Mouse (Mus musculus) skeletal muscle tissue, postnatal 0 days (tissue): Measurements from ENCODE around the gene Gm45844. TPM values are rescaled to one million over a fixed set of nuclear protein-coding genes. Genes with fewer than 3 reads are reported as not detected.

Experiments
- microRNA-seq, 2 experiments: library from miRNA; unstranded; fragments of <30 nt; microRNA quantifications; one replicate each; pipeline ENCODE4; 2016
- polyA plus RNA-seq: library from polyadenylated mRNA; unstranded; fragments of >200 nt; fragmentation: Nextera tagmentation; extraction: Ambion mirVana; gene quantifications from 2 replicates; pipeline ENCODE4 v1.2.1, GENCODE M21; 2015

Gm45844 gene
- polyA plus RNA-seq = 0.84 and 1.7 TPM in 2 replicates

DNA sequence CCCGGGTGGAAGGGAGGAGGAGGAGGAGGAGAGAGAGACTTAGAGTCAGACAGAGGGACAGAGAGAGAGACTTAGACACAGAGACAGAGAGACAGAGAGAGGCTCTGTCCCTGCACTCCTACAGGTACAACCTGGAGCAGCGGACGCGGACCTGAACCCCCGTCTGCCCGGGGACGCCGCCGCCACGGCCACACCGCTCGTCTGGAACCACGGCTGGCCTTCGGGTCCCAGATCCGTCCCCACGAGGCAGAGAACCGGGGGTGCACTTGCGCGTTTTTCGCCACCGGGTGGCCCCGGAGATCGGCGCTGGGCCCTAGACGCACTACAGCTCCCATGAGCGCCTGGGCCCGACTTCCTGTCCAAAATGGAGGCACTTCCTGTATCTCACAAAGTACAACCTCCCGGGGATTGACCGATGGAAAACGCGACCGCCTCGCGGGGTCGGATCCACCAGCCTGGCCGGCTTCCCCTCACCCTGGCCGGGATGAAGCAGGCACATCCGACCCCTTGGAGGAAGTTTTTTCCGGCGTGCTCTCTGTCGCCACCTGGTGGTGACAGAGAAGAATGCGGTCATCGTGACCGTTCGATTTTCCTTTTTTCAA lies at the start of gene Gm45844:
Gene Gm45844 (minus strand): TSS at position 324 of the 602 bp plus-strand sequence.

DNA sequence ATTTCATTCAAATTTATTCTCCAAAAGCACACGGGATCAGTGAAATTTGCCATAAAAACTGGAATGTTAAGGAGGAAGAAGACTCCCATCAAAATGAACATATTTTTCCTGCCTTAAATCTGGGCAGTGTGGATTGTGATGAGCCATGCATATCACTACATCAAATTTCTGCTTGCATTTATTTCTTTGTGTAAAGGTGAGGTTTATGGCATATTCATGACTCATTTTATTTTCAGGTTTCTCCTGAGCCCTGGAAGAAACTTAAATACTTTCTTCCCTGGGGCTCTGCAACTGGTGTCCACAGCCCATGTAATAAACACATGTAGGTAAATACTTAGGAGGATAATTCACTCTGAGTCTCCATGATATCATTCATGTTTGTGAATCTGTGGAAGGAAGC lies 30.9 kb downstream of the Gm45844 start, which contains the start of gene Vmn2r29:
Gene Vmn2r29 (minus strand): TSS at position 101 of the 400 bp plus-strand sequence.

GRCm38 (mm10) chr7:7209313-7210151 lies 68.6 kb downstream of the Gm45844 start, which contains the start of gene Zfp772:
Gene Zfp772 (minus strand): TSS chr7:7209998.

GRCm38 (mm10) chr7:7171227-7172147 lies 106.6 kb downstream of the Gm45844 start, which contains the start of gene Zfp418:
Gene Zfp418 (plus strand): TSS chr7:7171330.

Small RNA genes lying within 50 kb of the gene (microRNA-seq; reads per million reads assigned to microRNA genes)
- gene Mir5620 = 0.51 to 0.64 reads per million in 2 experiments

Other genes with a start within 250 kb of the Gm45844 start
- gene Zfp954, start 156.8 kb downstream of the Gm45844 start, polyA plus RNA-seq = 4.8 and 4.9 TPM in 2 replicates
- 0.23 TPM in 2 replicates for gene Zfp773, start 141.5 kb downstream of the Gm45844 start, polyA plus RNA-seq
- 0.51 and 0.76 TPM in 2 replicates for gene Zfp418, start 107.0 kb downstream of the Gm45844 start, polyA plus RNA-seq
- 1.9 and 2.0 TPM in 2 replicates for gene Zfp772, start 68.3 kb downstream of the Gm45844 start, polyA plus RNA-seq
- gene Vmn2r29, start 31.0 kb downstream of the Gm45844 start, polyA plus RNA-seq = not detected in 2 replicates
- 22.3 and 23.8 TPM in 2 replicates for gene Clcn4, start 22.6 kb upstream of the Gm45844 start, polyA plus RNA-seq
- gene Vmn2r30, start 59.3 kb upstream of the Gm45844 start, polyA plus RNA-seq = not detected in 2 replicates
- gene Gm45783, start 96.3 kb upstream of the Gm45844 start, polyA plus RNA-seq = not detected in 2 replicates
- not detected in 2 replicates for gene Vmn2r31, start 121.4 kb upstream of the Gm45844 start, polyA plus RNA-seq
- gene Vmn2r32, start 201.7 kb upstream of the Gm45844 start, polyA plus RNA-seq = not detected in 2 replicates